Mouse (Mus musculus) liver, embryonic 12.5 days (tissue): ENCODE data around the gene Mrpl48. TPM values are rescaled to one million over a fixed set of nuclear protein-coding genes. Genes with fewer than 3 reads are reported as not detected.
"Not testable (repeated sequence)": the region's sequence is repeated elsewhere in the genome, so short reads cannot be mapped to it uniquely, and the experiment has no call there.

ENCODE experiments used
- ATAC-seq: fragments of 200-750 bp; cut with Nextera tagmentation; 2 replicates; pipeline ENCODE4 v1.8.0; 2017; ENCODE audit warnings: moderate number of reproducible peaks, mild to moderate bottlenecking, moderate library complexity
- H3K27ac ChIP-seq: fragments of 300-500 bp; sonication (generic); 2 replicates; pipeline ENCODE4 v1.5.1; 2016; ENCODE audit warnings: mild to moderate bottlenecking
- H3K27me3 ChIP-seq: fragments of 300-500 bp; sonication (generic); replicated peaks from 2 replicates; pipeline ENCODE4 v1.6.1; 2016; ENCODE audit warnings: mild to moderate bottlenecking, moderate library complexity
- H3K36me3 ChIP-seq: fragments of 300-500 bp; sonication (generic); 2 replicates; pipeline ENCODE4 v1.6.1; 2016; ENCODE audit warnings: mild to moderate bottlenecking, moderate library complexity
- H3K4me1 ChIP-seq: fragments of 300-500 bp; sonication (generic); 2 replicates; pipeline ENCODE4 v1.6.1; 2016
- H3K4me2 ChIP-seq: fragments of 300-500 bp; sonication (generic); 2 replicates; pipeline ENCODE4 v1.6.1; 2016; ENCODE audit warnings: mild to moderate bottlenecking, moderate library complexity
- H3K4me3 ChIP-seq: fragments of 300-500 bp; sonication (generic); 2 replicates; pipeline ENCODE4 v1.5.1; 2016; ENCODE audit warnings: mild to moderate bottlenecking, moderate library complexity
- H3K9ac ChIP-seq: fragments of 300-500 bp; sonication (generic); 2 replicates; pipeline ENCODE4 v1.6.1; 2016; ENCODE audit warnings: mild to moderate bottlenecking, moderate library complexity
- H3K9me3 ChIP-seq: fragments of 300-500 bp; sonication (generic); replicated peaks from 2 replicates; pipeline ENCODE4 v1.6.1; 2016; ENCODE audit warnings: mild to moderate bottlenecking, moderate library complexity
- whole genome bisulfite sequencing: fragments of 180-500 bp; shearing (Covaris S2); methylation state at CpG from one replicate; pipeline ENCODE4 v1.1.7; 2016; ENCODE audit not compliant: insufficient replicate concordance; 5-methylcytosine and 5-hydroxymethylcytosine counted together
- polyA plus RNA-seq: library from polyadenylated mRNA; unstranded; fragments of >200 nt; fragmentation: Nextera tagmentation; extraction: Ambion mirVana; gene quantifications from 2 replicates; pipeline ENCODE4 v1.2.1, GENCODE M21; 2016

The Mrpl48 gene
- polyA plus RNA-seq, 1 experiment from 2014 or later = 56.3 TPM

GRCm38 (mm10) chr7:100582235-100582634 lies 25.9 kb downstream of the Mrpl48 start:
- H3K4me2 ChIP-seq = peak overlapping the region; percentile 76
- H3K9ac ChIP-seq = peak overlapping the region; percentile 75
- ATAC-seq = no peak
- 33% methylated on average over 7 of the region's 7 CpGs for WGBS
- no peaks in the 10 kb centered on the region for H3K27me3 ChIP-seq
- no peaks in the 10 kb centered on the region for H3K9me3 ChIP-seq
- H3K4me3 ChIP-seq = peak overlapping the region; percentile 69
- H3K36me3 ChIP-seq = peaks cover 14% of the 10 kb centered on the region; the same call in 1 of the 2 replicates
- H3K27ac ChIP-seq = no peak overlapping the region
- peaks cover 34% of the 10 kb centered on the region for H3K4me1 ChIP-seq

DNA sequence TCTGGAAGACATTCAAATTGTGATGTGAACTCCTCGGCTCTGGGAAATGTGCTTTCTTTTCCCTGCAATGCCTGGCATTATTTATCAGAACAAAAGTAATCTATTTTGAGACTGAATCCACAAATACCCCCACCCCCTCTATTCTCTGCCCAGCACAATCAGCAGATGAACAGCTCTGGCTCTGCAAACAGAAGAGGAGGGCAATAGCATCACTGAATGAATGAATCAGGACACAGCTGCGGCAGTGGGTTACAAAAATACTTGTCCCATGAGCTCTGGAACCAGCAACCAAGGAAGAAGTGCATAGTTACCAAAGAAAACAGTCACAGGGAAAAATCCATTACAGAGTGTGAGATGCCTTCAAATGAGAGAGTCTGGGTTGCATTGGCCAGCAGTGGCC lies 29.3 kb downstream of the Mrpl48 start:
- Histone ChIP-seq H3K36me3 (peaks cover 19% of the 10 kb centered on the region), H3K4me1 (peaks cover 42% of the 10 kb centered on the region), H3K4me3 (no peak overlapping the region), H3K4me2 (no peak overlapping the region), H3K9me3 (no peaks in the 10 kb centered on the region), H3K27me3 (no peaks in the 10 kb centered on the region), H3K9ac (no peak overlapping the region), H3K27ac (peak overlapping the region; percentile 58)
- no peak for ATAC-seq
- WGBS = 68% methylated on average over 2 of the region's 2 CpGs

- no peaks in the 10 kb centered on the region for H3K27me3 ChIP-seq
- H3K36me3 ChIP-seq = peaks cover 25% of the 10 kb centered on the region
- no peak for ATAC-seq
- H3K27ac ChIP-seq = peak overlapping the region; percentile 85
- no peak overlapping the region for H3K4me3 ChIP-seq
- 84% methylated on average over 4 of the region's 4 CpGs for WGBS
- no peak overlapping the region for H3K4me2 ChIP-seq
- H3K9me3 ChIP-seq = no peaks in the 10 kb centered on the region
- H3K9ac ChIP-seq = no peak overlapping the region
- H3K4me1 ChIP-seq = peaks cover 52% of the 10 kb centered on the region
Measured at GRCm38 (mm10) chr7:100572704-100573103, 35.4 kb downstream of the Mrpl48 start.

DNA sequence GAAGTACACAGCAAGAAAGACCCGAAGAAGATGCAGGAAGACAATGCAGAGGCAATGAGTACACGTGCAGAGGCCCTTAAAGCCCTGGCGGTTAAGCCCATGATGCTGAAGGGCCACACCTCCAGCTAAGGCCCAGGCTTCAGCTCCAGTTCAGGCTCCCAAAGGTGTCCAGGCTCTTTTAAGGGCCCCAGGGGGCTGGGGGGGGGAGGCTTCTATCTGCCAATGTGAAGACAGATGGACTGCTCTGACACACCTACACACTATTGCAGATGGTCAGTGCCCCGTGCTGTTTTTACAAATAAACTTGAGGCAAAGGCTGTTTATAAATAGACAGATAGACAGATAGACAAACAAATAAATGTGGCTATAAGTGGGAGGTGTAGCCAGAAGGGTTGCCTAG lies 36.0 kb downstream of the Mrpl48 start:
- H3K36me3 ChIP-seq = peaks cover 29% of the 10 kb centered on the region
- H3K4me1 ChIP-seq = peaks cover 52% of the 10 kb centered on the region
- no peaks in the 10 kb centered on the region for H3K9me3 ChIP-seq
- no peaks in the 10 kb centered on the region for H3K27me3 ChIP-seq
- H3K27ac ChIP-seq = peak overlapping the region; percentile 85
- no peak; the same call in 1 of the 2 replicates for ATAC-seq
- no peak overlapping the region for H3K4me3 ChIP-seq
- 74% methylated on average over 4 of the region's 4 CpGs for WGBS
- H3K9ac ChIP-seq = 0 out of 2 replicates have a peak overlapping the region, but pooled peaks have one; percentile 10
- H3K4me2 ChIP-seq = 0 out of 2 replicates have a peak overlapping the region, but pooled peaks have one; percentile 45

DNA sequence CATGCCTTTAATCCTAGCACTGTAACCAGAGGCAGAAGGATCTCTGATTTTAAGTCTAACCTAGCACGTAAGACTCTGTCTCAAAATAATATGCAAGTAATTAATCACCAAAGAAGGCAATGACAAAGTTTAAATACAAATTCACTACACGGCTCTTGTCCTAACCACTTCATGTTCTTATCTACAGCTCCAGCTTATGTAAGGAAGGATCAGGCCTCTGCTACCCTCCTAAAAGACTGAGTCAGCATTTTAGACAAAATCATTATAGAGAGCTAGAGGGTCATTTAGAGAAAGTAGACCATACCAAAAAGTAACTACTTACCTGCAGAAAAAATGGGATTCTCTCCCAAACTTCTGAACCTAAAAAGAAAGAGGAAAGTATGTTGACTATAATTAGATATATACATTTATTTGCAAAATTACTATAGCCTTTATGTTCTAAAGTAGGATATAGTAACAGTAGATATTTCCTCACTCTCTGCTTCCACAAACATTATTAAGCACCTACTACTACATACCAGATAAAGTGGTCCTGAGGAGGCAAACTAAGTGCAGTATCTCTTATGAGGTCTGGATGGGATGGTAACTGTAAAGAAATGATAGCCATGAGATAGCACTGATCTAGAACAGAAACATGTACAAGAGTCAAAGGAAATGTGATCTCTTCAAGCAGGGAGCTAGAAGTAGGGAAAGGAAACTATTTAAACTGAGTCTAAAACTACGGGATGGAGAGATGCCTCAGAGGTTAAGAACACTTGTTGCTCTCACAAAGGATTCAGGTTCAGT lies 37.0 kb downstream of the Mrpl48 start:
- H3K9me3 ChIP-seq = no peaks in the 10 kb centered on the region
- no peak overlapping the region for H3K4me3 ChIP-seq
- ATAC-seq = peak; percentile 90
- peak overlapping the region; percentile 85 for H3K27ac ChIP-seq
- peaks cover 30% of the 10 kb centered on the region for H3K36me3 ChIP-seq
- H3K4me1 ChIP-seq = peaks cover 56% of the 10 kb centered on the region
- WGBS = 39% methylated on average over 3 of the region's 3 CpGs
- peak overlapping the region; percentile 10; the same call in 1 of the 2 replicates for H3K9ac ChIP-seq
- H3K4me2 ChIP-seq = peak overlapping the region; percentile 45
- no peaks in the 10 kb centered on the region for H3K27me3 ChIP-seq

DNA sequence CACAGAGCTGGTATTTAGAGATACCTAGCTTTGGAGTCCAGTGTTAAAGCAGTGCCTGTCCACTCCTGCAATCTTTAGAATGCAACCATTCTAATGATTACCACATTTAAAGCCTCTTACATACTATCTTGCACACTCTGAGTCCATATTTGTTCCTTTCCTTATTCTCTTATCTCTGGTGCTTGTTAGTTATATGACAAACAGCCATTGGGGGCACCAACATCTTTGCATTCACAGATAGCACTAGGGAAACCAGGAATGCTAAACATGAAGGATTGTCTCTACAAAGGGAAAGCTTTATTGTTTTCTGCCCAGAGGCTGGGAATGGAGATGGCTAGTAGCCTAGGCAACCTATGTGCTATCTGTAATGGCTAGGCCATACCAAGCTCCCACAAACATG lies 38.2 kb downstream of the Mrpl48 start:
- Histone ChIP-seq H3K36me3 (peaks cover 38% of the 10 kb centered on the region), H3K4me1 (peaks cover 56% of the 10 kb centered on the region), H3K27ac (peak overlapping the region; percentile 85), H3K9me3 (no peaks in the 10 kb centered on the region), H3K4me2 (peak overlapping the region; percentile 14), H3K9ac (no peak overlapping the region), H3K27me3 (no peaks in the 10 kb centered on the region), H3K4me3 (no peak overlapping the region)
- ATAC-seq = peak; percentile 45

GRCm38 (mm10) chr7:100567238-100567637 lies 40.9 kb downstream of the Mrpl48 start:
- not testable (repeated sequence) for H3K27me3 ChIP-seq, H3K4me3 ChIP-seq, H3K9me3 ChIP-seq, H3K27ac ChIP-seq, ATAC-seq, H3K4me2 ChIP-seq, H3K9ac ChIP-seq
- peaks cover 36% of the 10 kb centered on the region for H3K36me3 ChIP-seq
- 79% methylated on average over 5 of the region's 5 CpGs for WGBS
- H3K4me1 ChIP-seq = peaks cover 41% of the 10 kb centered on the region

GRCm38 (mm10) chr7:100561861-100562587 lies 46.1 kb downstream of the Mrpl48 start:
- Histone ChIP-seq H3K27ac (peak overlapping the region; percentile 20; the same call in 1 of the 2 replicates), H3K4me1 (peaks cover 34% of the 10 kb centered on the region), H3K27me3 (no peaks in the 10 kb centered on the region), H3K9me3 (no peaks in the 10 kb centered on the region), H3K9ac (no peak overlapping the region), H3K36me3 (peaks cover 29% of the 10 kb centered on the region), H3K4me2 (no peak overlapping the region), H3K4me3 (no peak overlapping the region)
- 78% methylated on average over 11 of the region's 11 CpGs for WGBS
- ATAC-seq = no peak

GRCm38 (mm10) chr7:100559331-100559730 lies 48.8 kb downstream of the Mrpl48 start:
- peak; percentile 86 for ATAC-seq
- 57% methylated on average over 4 of the region's 4 CpGs for WGBS

DNA sequence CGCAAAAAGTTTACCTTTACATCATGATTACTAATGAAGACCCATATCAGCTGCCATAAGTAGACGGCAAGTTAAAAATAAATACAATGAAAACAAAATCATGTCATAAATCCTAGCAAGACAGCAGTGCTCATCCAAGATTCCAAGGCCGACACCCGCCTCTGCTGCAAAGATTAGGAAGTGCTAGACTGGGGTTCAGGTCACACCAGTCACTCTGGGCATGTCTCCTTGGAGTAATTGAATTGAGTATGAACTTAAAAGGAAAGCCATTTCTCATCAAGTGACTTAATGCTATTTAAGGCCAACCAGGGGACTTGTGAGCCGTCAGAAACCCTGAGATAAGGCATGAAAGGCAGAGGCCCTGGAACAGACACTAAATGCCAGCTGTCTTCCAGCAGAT lies 50.9 kb downstream of the Mrpl48 start:
- H3K4me1 ChIP-seq = peaks cover 52% of the 10 kb centered on the region
- no peaks in the 10 kb centered on the region for H3K27me3 ChIP-seq
- WGBS = 65% methylated on average over 5 of the region's 5 CpGs
- peaks cover 12% of the 10 kb centered on the region; the same call in 1 of the 2 replicates for H3K36me3 ChIP-seq
- H3K4me2 ChIP-seq = no peak overlapping the region
- H3K9me3 ChIP-seq = no peaks in the 10 kb centered on the region
- H3K4me3 ChIP-seq = no peak overlapping the region
- H3K9ac ChIP-seq = no peak overlapping the region
- ATAC-seq = no peak
- 0 out of 2 replicates have a peak overlapping the region, but pooled peaks have one; percentile 4 for H3K27ac ChIP-seq

More at GRCm38 (mm10) chr7:100559331-100559730, 48.8 kb downstream of the Mrpl48 start:
- Histone ChIP-seq H3K27ac (peak overlapping the region; percentile 66), H3K4me2 (peak overlapping the region; percentile 49), H3K9ac (0 out of 2 replicates have a peak overlapping the region, but pooled peaks have one; percentile 27), H3K4me1 (peaks cover 47% of the 10 kb centered on the region), H3K36me3 (peaks cover 15% of the 10 kb centered on the region; the same call in 1 of the 2 replicates), H3K4me3 (no peak overlapping the region), H3K9me3 (no peaks in the 10 kb centered on the region), H3K27me3 (no peaks in the 10 kb centered on the region)

- Histone ChIP-seq H3K36me3 (peaks cover 17% of the 10 kb centered on the region; the same call in 1 of the 2 replicates), H3K9ac (no peak overlapping the region), H3K4me1 (peaks cover 48% of the 10 kb centered on the region), H3K27me3 (no peaks in the 10 kb centered on the region), H3K9me3 (no peaks in the 10 kb centered on the region), H3K27ac (peak overlapping the region; percentile 45), H3K4me2 (no peak overlapping the region), H3K4me3 (no peak overlapping the region)
- ATAC-seq = no peak
- 75% methylated on average over 13 of the region's 13 CpGs for WGBS
Measured at GRCm38 (mm10) chr7:100555431-100555951, 52.6 kb downstream of the Mrpl48 start.
